Mouse (Mus musculus): ENCODE results near the gene Eya3. TPM values are rescaled to one million over a fixed set of nuclear protein-coding genes. Genes with fewer than 3 reads are reported as not detected.

Gene Eya3
- total RNA-seq, 2 experiments from 2014 or later, result 27.9 to 32.3 TPM

Other genes with a start within 250 kb of the Eya3 start
- 10 to 100 TPM; 41.6 to 81.7 TPM for gene Phactr4, start 216.5 kb upstream of the Eya3 start, total RNA-seq (2021)
- gene Med18, start 175.1 kb upstream of the Eya3 start, total RNA-seq (2021), result 1 to 10 TPM; 6.0 to 8.3 TPM
- 10 to 100 TPM; 20.5 to 21.5 TPM for gene Sesn2, start 128.5 kb upstream of the Eya3 start, total RNA-seq (2021)
- 100 to 1,000 TPM; 233 to 327 TPM for gene Atpif1, start 105.3 kb upstream of the Eya3 start, total RNA-seq (2021)
- 10 to 100 TPM; 73.1 to 97.9 TPM for gene Dnajc8, start 103.4 kb upstream of the Eya3 start, total RNA-seq (2021)
- gene Ptafr, start 74.9 kb upstream of the Eya3 start, total RNA-seq (2021), result 1 to 10 TPM; 1.3 to 3.9 TPM
- gene Xkr8, start 93.6 kb downstream of the Eya3 start, total RNA-seq (2021), result 1 to 10 TPM; 4.2 to 5.9 TPM
- gene Smpdl3b, start 118.3 kb downstream of the Eya3 start, total RNA-seq (2021), result 10 to 100 TPM in 1 of 2 experiments, under 1 TPM in 1; 0.83 to 15.0 TPM
- 1 to 10 TPM; 5.2 to 7.2 TPM for gene Rpa2, start 129.3 kb downstream of the Eya3 start, total RNA-seq (2021)
- 1 to 10 TPM; 1.7 to 3.3 TPM for gene Themis2, start 157.4 kb downstream of the Eya3 start, total RNA-seq (2021)
- gene Ppp1r8, start 204.2 kb downstream of the Eya3 start, total RNA-seq (2021), result 10 to 100 TPM; 31.2 to 41.0 TPM
- gene Stx12, start 245.5 kb downstream of the Eya3 start, total RNA-seq (2021), result 10 to 100 TPM; 58.8 to 59.2 TPM